Mouse (Mus musculus) heart, adult 2 months (tissue): ENCODE data around the gene Mlxip.

ENCODE experiments used
- CTCF ChIP-seq: fragments of 200-600 bp; IDR thresholded peaks from 2 replicates; pipeline ENCODE4 v1.8.1; 2022; ENCODE audit warnings: antibody characterized with exemption, mild to moderate bottlenecking, moderate library complexity
- EP300 ChIP-seq: fragments of 200-500 bp; IDR thresholded peaks from 2 replicates; pipeline ENCODE4 v1.6.1; 2011; ENCODE audit warnings: low read depth, low read length, control low read depth; ENCODE audit not compliant: insufficient read depth
- POLR2A ChIP-seq: fragments of 200-500 bp; IDR thresholded peaks from 2 replicates; pipeline ENCODE4 v1.6.1; 2011; ENCODE audit warnings: mild to moderate bottlenecking, low read depth, low read length, control low read depth; ENCODE audit not compliant: insufficient read depth

DNA sequence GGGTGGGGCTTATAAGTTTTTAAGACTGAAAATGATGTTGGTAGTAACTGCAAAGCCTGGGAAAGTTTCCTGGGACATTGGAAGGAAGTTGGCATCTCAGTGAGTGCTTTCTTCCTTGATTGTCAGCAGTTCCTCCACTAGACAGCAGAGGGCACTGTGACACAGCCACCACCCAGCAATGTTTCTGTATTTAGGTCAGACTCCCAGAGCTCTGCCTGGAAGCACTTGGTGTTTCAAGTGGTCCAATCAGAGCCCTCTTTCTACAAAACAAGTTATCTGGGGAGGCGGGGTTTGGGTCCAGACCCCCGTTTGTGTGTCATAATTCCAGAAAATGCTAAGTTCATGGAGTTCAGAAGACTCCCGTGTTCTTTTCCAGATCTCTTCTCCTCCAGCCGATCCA is 49.5 kb downstream of the Mlxip start:
- no peak for TF ChIP-seq POLR2A
- TF ChIP-seq CTCF = no peak; the same call in 1 of the 2 replicates
- TF ChIP-seq EP300 = peak; percentile 86
